Mouse (Mus musculus) adipose tissue, adult 10 weeks (tissue): ENCODE measurements around the gene Gpr22. TPM values are rescaled to one million over a fixed set of nuclear protein-coding genes. Genes with fewer than 3 reads are reported as not detected.

Source experiments
- polyA plus RNA-seq: library from polyadenylated mRNA; stranded (reverse); fragments of 350-450 nt; fragmentation: Illumina TruSeq; extraction: RNeasy Lipid Tissue Mini Kit (QIAGEN cat#74804); gene quantifications from one replicate; pipeline ENCODE4 v1.2.3, GENCODE M21; 2014; ENCODE audit warnings: low read depth, low replicate concordance

The Gpr22 gene
- polyA plus RNA-seq = not detected

GRCm38 (mm10) chr12:31713600-31713999 is at the start of gene Gpr22:
TSS of gene Gpr22 (minus strand) at chr12:31713947.

Other genes starting within 250 kb of the Gpr22 start
- gene Cbll1, start 214.3 kb downstream of the Gpr22 start, polyA plus RNA-seq = 8.4 TPM
- 0.09 TPM for gene Slc26a4, start 154.0 kb downstream of the Gpr22 start, polyA plus RNA-seq
- 20.8 TPM for gene Bcap29, start 79.3 kb downstream of the Gpr22 start, polyA plus RNA-seq
- 9.2 TPM for gene Dus4l, start 59.1 kb downstream of the Gpr22 start, polyA plus RNA-seq
- 30.4 TPM for gene Cog5, start 59.1 kb downstream of the Gpr22 start, polyA plus RNA-seq
- 79.4 TPM for gene Hbp1, start 236.6 kb upstream of the Gpr22 start, polyA plus RNA-seq